Comparison of ENCODE assay signal across 8 mouse cellular contexts in the genomic region with DNA sequence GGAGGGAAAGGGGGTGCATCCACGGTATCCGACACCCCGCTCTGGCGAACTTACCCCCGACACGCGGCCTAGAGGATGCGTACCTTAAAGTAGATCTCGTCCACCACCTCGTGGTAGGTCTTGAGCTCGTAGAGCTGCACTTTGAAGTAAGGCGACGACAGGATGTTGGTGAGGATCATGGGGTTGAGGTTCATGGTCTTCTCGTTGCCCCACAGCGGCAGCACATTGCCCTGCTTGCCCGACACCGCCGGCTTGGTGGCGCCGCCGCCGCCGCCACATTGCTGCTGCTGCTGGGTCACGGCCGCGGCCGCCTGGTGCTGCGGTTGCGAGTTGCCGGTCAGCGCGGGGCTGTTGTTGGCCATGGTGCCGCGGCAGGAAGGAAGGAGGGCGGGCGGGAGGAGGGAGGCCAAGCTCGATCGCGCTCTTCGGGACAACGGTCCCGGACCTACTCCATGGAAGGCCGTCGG. TPM values are rescaled to one million over a fixed set of nuclear protein-coding genes. Genes with fewer than 3 reads are reported as not detected.
A peak's percentile ranks its signal among the peaks of the same experiment; 100 is the strongest.
DNase-seq lines count a peak whose midpoint lies in the region; ATAC-seq and TF ChIP-seq lines count a peak whose summit lies in the region.

No protein-coding gene starts in this region.

- peak overlapping the region; percentile 75 for H3K4me3 ChIP-seq in bone marrow, adult 2 months (replicated peaks; ENCODE audit: control insufficient read depth, low read depth, low read length)
- H3K4me3 ChIP-seq in heart, embryonic 15.5 days = peak overlapping the region; percentile 76
- peak overlapping the region; percentile 94 for H3K4me3 ChIP-seq in lung, embryonic 14.5 days (ENCODE audit: low read depth, low read length)
- H3K4me3 ChIP-seq in olfactory bulb, adult 2 months (ENCODE audit: insufficient read depth, low read depth, low read length) = peak overlapping the region; percentile 90

- peak overlapping the region; percentile 92 for H3K9ac ChIP-seq in heart, embryonic 15.5 days
- peak overlapping the region; percentile 93 for H3K9ac ChIP-seq in lung, embryonic 14.5 days

- H3K4me2 ChIP-seq in heart, embryonic 15.5 days = peak overlapping the region; percentile 93
- peak overlapping the region; percentile 98 for H3K4me2 ChIP-seq in lung, embryonic 14.5 days

- under 1% methylated on average over 44 of the region's 44 CpGs for WGBS in bone marrow, adult 2 months
- WGBS in heart, embryonic 15.5 days = under 1% methylated on average over 41 of the region's 44 CpGs
- WGBS in lung, embryonic 14.5 days = under 1% methylated on average over 44 of the region's 44 CpGs
- WGBS in olfactory bulb, adult 2 months = under 1% methylated on average over 43 of the region's 44 CpGs

- peak; percentile 94 for DNase-seq in CD4-positive, CD25-positive, alpha-beta regulatory T cell, adult 2 months (ENCODE audit: low read depth, low spot score)
- peak; percentile 46 for DNase-seq in fibroblast of lung, adult 2 months (ENCODE audit: low read depth)
- DNase-seq in kidney, postnatal 4 days = peak; percentile 66 to 86
- DNase-seq in lung, embryonic 14.5 days = peak; percentile 83
- DNase-seq in thymus, postnatal 0 days (ENCODE audit: low spot score) = peak; percentile 94

- peak overlapping the region; percentile 98 for H3K27ac ChIP-seq in bone marrow, adult 2 months (ENCODE audit: control insufficient read depth, insufficient read depth, low read depth, low read length, poor library complexity)
- H3K27ac ChIP-seq in heart, embryonic 15.5 days = peak overlapping the region; percentile 99
- H3K27ac ChIP-seq in lung, embryonic 14.5 days (ENCODE audit: low read depth) = peak overlapping the region; percentile 99
- H3K27ac ChIP-seq in olfactory bulb, adult 2 months (ENCODE audit: insufficient read depth, low read depth, low read length) = peak overlapping the region; percentile 92

- H3K4me1 ChIP-seq in bone marrow, adult 2 months (ENCODE audit: control insufficient read depth, insufficient read depth, low read length) = peaks cover 2% of the 10 kb centered on the region
- H3K4me1 ChIP-seq in heart, embryonic 15.5 days (replicated peaks) = peaks cover 13% of the 10 kb centered on the region
- H3K4me1 ChIP-seq in lung, embryonic 14.5 days (ENCODE audit: insufficient read depth) = peaks cover 5% of the 10 kb centered on the region
- H3K4me1 ChIP-seq in olfactory bulb, adult 2 months (ENCODE audit: control insufficient read depth, insufficient read depth, low read length) = peaks cover 3% of the 10 kb centered on the region; the same call in 1 of the 2 replicates

- H3K9me3 ChIP-seq in heart, embryonic 15.5 days (replicated peaks) = no peaks in the 10 kb centered on the region
- H3K9me3 ChIP-seq in lung, embryonic 14.5 days (ENCODE audit: low read depth, low read length) = no peaks in the 10 kb centered on the region

- peaks cover 19% of the 10 kb centered on the region for H3K36me3 ChIP-seq in heart, embryonic 15.5 days
- peaks cover 28% of the 10 kb centered on the region for H3K36me3 ChIP-seq in lung, embryonic 14.5 days (ENCODE audit: insufficient read depth)

- ATAC-seq in heart, embryonic 15.5 days (replicated peaks; ENCODE audit: insufficient number of reproducible peaks, insufficient read depth, low FRiP score, low read depth) = peak; percentile 85
- peak; percentile 87 for ATAC-seq in lung, embryonic 14.5 days (ENCODE audit: insufficient read depth)

- no peak for TF ChIP-seq POLR2A in bone marrow, adult 2 months (IDR thresholded peaks at IDR 0.05; ENCODE audit: borderline replicate concordance, control insufficient read depth, low read depth, low read length)
- TF ChIP-seq POLR2A in olfactory bulb, adult 2 months (IDR thresholded peaks at IDR 0.05; ENCODE audit: insufficient read depth, low read depth, low read length) = no peak

- no peaks in the 10 kb centered on the region for H3K27me3 ChIP-seq in heart, embryonic 15.5 days
- H3K27me3 ChIP-seq in lung, embryonic 14.5 days (ENCODE audit: insufficient read depth, low read length) = no peaks in the 10 kb centered on the region

- TF ChIP-seq CTCF in bone marrow, adult 2 months (IDR thresholded peaks at IDR 0.05; ENCODE audit: control insufficient read depth, insufficient read depth, low read length) = peak; percentile 63
- peak; percentile 56 for TF ChIP-seq CTCF in lung, embryonic 14.5 days (IDR thresholded peaks at IDR 0.05; ENCODE audit: low read depth)
- no peak for TF ChIP-seq CTCF in olfactory bulb, adult 2 months (IDR thresholded peaks at IDR 0.05; ENCODE audit: insufficient read depth, low read depth, low read length)

RNA-seq across cellular contexts. Expression of a gene that starts 0.4 kb away (rescaled TPM):
- 160 and 184 TPM in 2 replicates for polyA plus RNA-seq in bone marrow, adult 2 months (2011; ENCODE audit: insufficient read depth, insufficient read length, low replicate concordance, missing spikeins)
- polyA plus RNA-seq in heart, embryonic 15.5 days (2015; fragmentation: Nextera tagmentation; extraction: Ambion mirVana) = 48.1 and 51.6 TPM in 2 replicates
- 65.8 and 72.0 TPM in 2 replicates for polyA plus RNA-seq in lung, embryonic 14.5 days (2014; fragmentation: Nextera tagmentation; extraction: Ambion mirVana)
- not detected in 2 replicates for polyA plus RNA-seq in olfactory bulb, adult 2 months (2012; ENCODE audit: insufficient read depth, insufficient read length, low replicate concordance, missing spikeins)
- polyA plus RNA-seq in thymus, postnatal 0 days (2015; fragmentation: Nextera tagmentation; extraction: Ambion mirVana) = 96.0 and 112 TPM in 2 replicates

RNA-seq across cellular contexts. Expression of a gene that starts 21.3 kb away (rescaled TPM):
- polyA plus RNA-seq in bone marrow, adult 2 months (2011; ENCODE audit: insufficient read depth, insufficient read length, low replicate concordance, missing spikeins) = not detected in 2 replicates
- 0.09 and 0.36 TPM in 2 replicates for polyA plus RNA-seq in heart, embryonic 15.5 days (2015; fragmentation: Nextera tagmentation; extraction: Ambion mirVana)
- polyA plus RNA-seq in lung, embryonic 14.5 days (2014; fragmentation: Nextera tagmentation; extraction: Ambion mirVana) = 0.12 and 0.59 TPM in 2 replicates
- polyA plus RNA-seq in olfactory bulb, adult 2 months (2012; ENCODE audit: insufficient read depth, insufficient read length, low replicate concordance, missing spikeins) = not detected in 2 replicates
- 0.95 and 1.3 TPM in 2 replicates for polyA plus RNA-seq in thymus, postnatal 0 days (2015; fragmentation: Nextera tagmentation; extraction: Ambion mirVana)

RNA-seq across cellular contexts. Expression of a gene that starts 28.6 kb away (rescaled TPM):
- polyA plus RNA-seq in bone marrow, adult 2 months (2011; ENCODE audit: insufficient read depth, insufficient read length, low replicate concordance, missing spikeins) = not detected in 2 replicates
- 0.25 TPM in 1 of 2 replicates, not detected in the other for polyA plus RNA-seq in heart, embryonic 15.5 days (2015; fragmentation: Nextera tagmentation; extraction: Ambion mirVana)
- polyA plus RNA-seq in lung, embryonic 14.5 days (2014; fragmentation: Nextera tagmentation; extraction: Ambion mirVana) = 0.28 and 0.63 TPM in 2 replicates
- not detected in 2 replicates for polyA plus RNA-seq in olfactory bulb, adult 2 months (2012; ENCODE audit: insufficient read depth, insufficient read length, low replicate concordance, missing spikeins)
- polyA plus RNA-seq in thymus, postnatal 0 days (2015; fragmentation: Nextera tagmentation; extraction: Ambion mirVana) = 2.2 and 2.3 TPM in 2 replicates

RNA-seq across cellular contexts. Expression of a gene that starts 29.1 kb away (rescaled TPM):
- polyA plus RNA-seq in bone marrow, adult 2 months (2011; ENCODE audit: insufficient read depth, insufficient read length, low replicate concordance, missing spikeins) = not detected in 2 replicates
- polyA plus RNA-seq in heart, embryonic 15.5 days (2015; fragmentation: Nextera tagmentation; extraction: Ambion mirVana) = not detected in 2 replicates
- not detected in 2 replicates for polyA plus RNA-seq in lung, embryonic 14.5 days (2014; fragmentation: Nextera tagmentation; extraction: Ambion mirVana)
- not detected in 2 replicates for polyA plus RNA-seq in olfactory bulb, adult 2 months (2012; ENCODE audit: insufficient read depth, insufficient read length, low replicate concordance, missing spikeins)
- polyA plus RNA-seq in thymus, postnatal 0 days (2015; fragmentation: Nextera tagmentation; extraction: Ambion mirVana) = not detected in 2 replicates

Comparison
In these comparisons a context has a peak if more than half of its experiments do, and no peak if none do; other contexts are left out.
1. Peak in every context shown above with its lines: DNase-seq, ATAC-seq, H3K4me3 ChIP-seq and H3K27ac ChIP-seq.